Mouse (Mus musculus) spleen, postnatal 14 days (tissue): ENCODE data around the gene Dpp9.
A peak's percentile ranks its signal among the peaks of the same experiment; 100 is the strongest.

ENCODE experiments used
- DNase-seq, 2 experiments: peaks; one replicate each; pipeline ENCODE4 v3.0.0; 2021 to 2022; ENCODE audit warnings: low spot score in 2 of 2

Gene Dpp9

DNA sequence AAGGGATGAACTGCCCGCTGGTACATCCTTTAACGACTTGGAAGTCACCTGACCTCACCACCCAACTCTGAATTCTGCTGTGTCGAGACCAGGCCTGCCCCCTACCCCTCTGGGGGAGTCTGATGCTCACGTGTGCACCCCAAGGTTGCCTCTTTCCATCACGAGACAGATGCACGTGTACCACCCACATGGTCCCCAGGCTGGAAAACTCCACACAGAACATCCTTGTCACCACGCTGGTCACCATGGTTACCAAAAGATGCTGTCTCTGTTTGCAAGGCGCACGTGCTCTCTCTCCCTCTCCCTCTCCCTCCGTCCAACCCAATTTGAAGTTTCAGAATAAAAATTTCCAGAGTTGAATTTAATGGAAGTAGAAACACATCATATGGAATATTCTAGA lies 11.2 kb upstream of the Dpp9 start:
- no peak for DNase-seq

DNA sequence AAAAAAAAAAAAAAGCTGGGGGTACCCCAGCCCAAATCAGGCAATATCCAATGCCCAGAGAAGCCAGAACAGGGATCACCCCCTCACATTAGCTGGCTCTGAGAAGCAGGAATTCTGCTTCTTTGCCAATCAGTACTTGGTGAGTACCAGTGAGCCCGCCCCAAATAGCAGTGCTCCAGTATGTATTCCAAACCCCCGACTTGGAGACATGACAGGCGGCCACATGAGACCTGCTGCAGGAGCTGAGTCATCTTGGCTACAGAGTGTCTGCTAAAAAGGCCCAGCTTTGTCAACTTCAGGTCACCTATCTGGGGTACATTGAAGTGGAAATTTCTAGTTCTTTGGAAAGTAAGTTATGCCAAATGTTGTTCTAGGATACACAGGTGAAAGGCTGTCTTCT lies 7.9 kb upstream of the Dpp9 start:
- no peak for DNase-seq

DNA sequence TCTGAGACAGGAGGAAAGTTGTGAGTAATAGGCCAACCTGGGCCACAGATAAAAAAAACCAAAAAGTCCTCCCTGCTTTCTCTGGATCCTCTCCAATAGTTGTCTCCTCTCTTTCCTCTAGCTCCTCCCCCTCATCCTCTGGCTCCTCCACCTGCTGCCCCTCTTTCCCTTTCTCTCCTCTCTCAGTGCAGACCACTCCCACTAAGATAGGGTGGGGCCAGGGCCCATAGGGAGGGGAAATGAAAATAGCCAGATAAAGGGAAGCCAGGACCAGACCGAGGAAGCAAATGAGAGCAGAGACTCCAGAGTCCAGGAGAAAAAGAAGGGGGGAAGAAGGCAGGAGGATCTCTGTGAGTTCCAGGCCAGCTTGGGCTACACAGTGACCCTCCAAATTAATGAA lies 6.2 kb upstream of the Dpp9 start:
- DNase-seq: no peak

DNA sequence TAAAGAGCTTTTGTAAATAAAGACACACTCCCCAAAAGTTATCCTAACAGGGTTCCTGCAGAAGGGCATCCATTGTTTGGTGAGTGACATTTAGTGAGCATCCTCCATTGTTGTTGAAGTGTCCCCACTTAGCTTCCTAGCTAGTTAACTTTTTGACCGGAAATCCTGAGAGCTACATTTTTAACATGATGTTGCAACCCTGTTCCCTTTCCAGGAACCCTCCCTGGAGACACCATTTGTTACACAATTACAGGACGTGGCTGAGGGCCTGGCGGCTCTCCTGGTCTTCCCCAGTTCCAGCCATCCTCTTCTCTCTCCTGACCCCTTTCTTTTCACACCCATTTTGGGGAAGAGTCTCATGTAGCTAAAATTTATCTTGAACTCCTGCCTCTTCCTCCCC lies 1.1 kb upstream of the Dpp9 start:
- no peak for DNase-seq

DNA sequence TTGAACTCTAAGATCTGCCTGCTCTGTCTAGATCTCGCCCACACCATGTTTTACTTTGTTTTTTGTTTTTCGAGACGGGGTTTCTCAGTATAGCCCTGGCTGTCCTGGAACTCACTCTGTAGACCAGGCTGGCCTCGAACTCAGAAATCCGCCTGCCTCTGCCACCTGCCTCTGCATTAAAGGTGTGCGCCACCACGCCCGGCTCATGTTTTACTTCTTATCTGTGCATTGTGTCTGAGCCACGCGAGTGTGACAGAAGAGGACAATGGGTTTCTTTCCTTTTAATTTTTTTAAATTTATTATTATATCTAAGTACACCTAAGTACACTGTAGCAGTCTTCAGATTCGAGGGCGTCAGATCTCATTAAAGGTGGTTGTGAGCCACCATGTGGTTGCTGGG lies 546 bp upstream of the Dpp9 start:
- DNase-seq: no peak

DNA sequence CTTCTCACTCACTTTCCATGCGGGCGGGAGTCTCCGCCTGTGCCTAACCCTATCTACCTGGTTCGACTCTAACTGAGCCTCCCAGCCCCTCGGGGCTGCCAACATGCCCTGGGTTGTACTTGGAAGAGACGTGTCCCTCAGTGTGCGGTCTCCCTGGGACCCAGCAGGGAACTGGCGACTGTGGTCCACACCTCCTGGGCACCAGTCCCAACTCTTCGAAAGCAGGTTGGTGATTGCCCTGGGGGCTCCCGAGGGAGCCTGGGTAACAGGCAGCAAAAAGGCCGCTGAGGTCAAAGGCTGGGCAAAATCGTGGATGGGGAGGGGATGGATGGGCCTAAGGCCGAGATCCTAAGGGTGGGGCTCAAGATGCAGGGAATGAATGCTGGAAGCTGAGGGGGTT lies 1.0 kb downstream of the Dpp9 start:
- no peak for DNase-seq

DNA sequence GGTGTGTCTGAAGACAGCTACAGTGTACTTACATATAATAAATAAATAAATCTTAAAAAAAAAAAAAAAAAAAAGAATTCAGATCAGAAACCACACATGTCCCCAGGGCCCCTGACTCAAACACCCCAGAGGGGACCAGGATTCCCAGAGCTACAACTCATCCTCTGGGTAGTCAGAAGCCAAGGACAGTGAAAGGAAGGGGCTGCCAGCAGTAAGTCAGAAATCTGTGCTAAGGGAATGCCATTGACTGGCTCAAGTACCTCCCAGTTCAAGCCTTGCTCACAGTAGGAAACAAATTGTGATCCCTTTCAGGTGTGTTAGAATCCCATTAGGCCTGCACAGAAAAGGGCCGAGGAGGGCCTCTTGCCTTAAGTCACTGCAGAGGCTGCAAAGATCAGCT lies 4.5 kb downstream of the Dpp9 start:
- no peak for DNase-seq

DNA sequence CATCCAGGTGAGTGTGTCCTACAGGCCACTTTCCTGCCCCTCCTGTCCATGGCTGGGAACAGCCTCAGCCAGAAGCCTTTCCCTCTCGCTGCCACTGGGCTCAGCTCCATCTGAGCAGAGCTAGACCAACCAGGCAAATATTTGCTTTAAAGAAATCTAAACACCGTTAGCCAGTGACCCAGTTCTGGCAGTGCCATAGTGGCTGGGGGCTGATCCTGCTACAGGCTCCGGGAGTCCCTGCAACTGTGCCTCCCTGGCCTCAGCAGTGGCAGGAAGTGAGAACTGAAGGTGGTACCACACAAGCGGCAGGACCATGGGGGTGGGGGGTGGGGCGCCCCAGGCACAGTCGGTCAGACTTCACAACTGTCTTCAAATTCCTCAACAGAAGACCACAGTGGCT lies 6.0 kb downstream of the Dpp9 start:
- DNase-seq: no peak

DNA sequence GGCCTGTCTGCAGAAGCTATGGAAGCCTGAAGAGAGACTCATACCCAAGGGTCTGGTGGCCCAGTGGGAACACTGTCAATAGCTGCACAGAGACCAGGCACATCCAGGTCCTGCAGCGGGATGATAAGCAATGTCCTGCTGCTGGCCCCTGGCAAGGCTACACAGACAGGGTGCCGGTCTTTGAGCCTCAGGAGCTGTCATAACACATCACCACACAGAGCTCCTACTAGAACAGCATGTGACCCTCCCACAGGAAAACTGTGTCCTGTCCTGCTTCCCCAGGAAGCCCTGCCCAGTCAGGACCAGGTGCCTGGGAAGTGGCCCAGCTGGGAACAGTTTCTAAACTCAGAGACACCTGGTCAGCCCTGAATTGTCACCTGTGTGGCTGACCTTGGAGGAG lies 7.6 kb downstream of the Dpp9 start:
- DNase-seq: no peak

DNA sequence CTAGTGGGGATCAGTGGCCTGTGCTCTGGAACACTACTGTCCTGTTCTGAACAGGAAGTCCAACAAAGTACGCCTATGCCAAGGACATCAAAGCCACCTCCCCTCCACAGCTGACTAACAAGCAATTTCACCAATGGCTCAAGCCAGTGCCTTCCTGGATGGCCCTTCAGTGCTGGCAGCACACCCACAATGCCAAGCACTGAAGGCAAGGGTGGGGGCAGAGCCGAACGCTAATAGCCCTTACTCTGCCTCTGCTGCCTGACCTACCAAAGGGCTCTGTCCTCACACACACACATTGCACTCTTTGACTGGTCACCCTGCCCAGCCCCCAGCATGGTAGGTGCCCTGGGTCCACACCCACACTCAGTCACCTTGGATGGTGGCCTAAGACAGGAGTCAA lies 9.9 kb downstream of the Dpp9 start:
- DNase-seq: no peak

DNA sequence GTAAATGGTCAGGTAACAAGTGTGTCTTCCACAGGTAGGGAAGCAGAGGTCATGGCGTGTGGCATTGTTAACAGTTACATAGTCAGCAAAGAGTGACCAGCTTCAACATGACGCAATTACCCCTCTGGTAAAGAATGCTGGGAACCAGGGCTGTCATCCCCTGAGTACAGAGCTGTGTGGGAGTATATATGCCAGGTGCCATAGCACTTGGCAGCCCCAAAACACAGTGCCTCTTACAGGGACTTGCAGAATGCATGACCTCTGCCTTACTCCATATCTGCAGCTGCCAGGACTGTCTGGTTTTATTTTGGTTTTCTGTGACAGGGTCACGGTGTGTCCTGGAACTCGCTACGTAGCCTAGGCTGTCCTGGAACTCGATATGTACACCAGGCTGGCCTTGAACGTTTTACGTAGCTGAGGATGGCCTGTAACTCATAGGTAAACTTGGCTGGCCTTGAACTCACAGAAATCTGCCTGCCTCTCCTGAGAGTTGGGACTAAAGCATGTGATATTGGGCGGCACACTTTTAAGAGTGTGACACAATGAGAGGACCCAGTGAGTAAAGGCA lies 10.7 kb downstream of the Dpp9 start:
- DNase-seq: no peak

DNA sequence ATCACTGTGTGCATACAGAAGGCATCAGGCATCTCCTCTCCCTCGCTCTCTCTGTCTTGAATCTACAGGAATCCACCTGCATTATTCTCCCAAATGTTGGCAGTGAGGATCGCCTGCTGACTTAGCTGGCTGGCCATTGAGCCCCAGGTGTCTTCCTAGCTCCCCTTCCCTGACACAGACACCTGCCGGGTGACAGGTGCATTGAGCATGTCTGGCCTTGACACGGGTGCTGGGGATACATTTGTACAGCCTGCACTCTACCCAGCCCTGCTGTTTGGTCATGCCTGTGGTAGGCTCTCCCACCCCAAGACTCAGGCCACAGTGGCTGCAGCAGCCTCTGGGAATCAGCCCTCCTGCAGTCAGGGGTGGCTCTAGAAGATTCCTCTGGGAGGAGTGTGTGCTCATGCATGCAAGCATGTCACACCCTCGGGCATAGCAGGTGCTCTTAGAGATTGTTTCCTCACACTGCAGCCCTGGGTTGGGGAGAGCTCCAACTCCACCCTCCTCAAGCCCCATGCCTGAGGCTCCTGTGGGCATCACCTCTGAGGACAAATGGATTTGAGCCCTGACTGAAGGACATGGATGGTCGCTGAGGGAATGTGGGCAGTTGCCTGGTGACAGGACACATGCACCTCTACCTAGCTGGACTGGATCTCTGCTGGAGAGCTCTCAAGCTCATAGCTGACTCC lies 11.6 kb downstream of the Dpp9 start:
- DNase-seq: no peak

DNA sequence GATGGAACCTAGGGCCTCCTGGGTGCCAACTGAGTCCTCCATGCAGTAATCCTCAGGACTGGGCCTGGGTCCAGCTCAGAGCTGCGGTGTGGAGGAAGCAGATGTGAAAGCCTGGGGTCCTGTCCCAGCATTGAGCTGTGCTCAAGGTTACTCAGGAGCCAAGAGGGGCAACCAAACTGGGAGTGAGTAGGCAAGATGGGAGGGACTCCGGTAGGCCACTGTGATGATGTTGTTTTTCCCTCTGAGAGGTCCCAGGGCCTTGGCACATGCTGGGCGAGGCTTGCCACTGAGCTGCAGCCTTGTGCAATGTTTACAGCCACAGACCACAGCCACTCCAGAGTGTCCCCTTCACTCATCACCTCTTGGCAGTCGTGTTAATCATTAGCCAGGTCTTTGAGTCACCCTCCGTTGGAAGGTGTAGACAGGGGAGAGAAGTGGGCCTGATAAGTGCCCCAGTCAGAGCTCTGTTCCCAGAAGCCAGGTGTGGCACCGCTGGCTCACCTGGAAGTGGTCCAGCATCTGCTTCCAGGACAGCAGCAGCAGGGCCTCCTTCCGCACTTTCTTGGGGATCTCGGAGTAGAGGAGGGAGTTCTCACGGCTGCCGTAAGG lies 12.3 kb downstream of the Dpp9 start:
- DNase-seq: no peak

DNA sequence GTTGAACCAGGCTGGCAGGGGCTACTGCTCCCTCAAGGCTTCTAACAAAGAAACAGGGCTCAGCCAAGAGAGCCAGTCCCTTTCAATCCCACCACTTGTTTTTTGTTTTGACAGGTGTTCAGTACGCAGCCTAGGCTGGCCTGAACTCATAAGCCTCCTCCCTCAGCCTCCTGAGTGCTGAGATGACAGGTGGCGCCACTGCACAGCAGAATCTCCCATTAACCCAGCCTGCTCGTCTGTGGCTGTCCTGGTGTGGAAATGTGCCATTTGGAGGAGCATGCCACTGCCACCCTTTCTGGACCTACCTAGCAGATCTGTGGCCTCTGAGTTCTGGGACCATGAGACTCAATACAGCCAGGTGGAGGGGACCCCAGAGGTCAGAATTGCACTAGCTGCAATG lies 15.0 kb downstream of the Dpp9 start:
- DNase-seq: no peak

DNA sequence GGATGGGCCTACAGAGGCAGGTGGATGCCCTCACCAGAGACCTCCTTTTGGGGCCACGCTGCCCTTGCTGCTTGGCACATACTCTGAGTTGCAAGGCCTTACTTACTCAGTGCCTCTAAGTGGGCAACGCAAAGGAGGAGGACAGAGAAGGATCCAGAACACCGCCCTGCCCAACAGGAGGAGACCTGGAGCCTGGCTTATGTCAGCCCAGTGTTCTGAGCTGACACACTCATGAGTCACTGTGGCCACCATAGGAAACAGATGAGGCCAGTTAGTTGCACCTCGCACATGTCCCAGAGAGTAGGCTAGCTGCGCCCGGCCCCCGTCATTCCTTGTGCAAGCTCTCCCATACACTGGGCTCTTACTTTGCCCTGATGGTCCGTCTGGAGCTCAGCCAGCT lies 16.2 kb downstream of the Dpp9 start:
- DNase-seq: no peak

DNA sequence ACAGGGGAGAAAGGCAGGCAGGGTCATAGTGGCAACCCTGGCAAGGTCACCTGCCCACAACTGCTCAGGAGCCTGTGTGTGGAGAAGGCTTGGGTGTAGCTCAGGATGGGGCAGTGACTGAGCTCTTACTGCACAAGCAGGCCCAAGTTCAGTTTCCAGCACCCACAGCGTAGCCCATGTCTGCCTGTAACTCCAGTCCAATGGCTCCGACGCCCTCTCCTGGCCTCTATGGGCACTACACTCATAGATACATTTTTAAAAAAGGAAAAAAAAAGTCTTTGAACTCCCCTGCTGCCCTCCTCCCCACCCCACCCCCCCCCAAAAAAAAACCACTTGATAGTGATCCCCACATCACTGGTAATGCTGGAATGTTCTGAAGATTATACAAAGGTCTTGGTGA lies 17.1 kb downstream of the Dpp9 start:
- no peak for DNase-seq

DNA sequence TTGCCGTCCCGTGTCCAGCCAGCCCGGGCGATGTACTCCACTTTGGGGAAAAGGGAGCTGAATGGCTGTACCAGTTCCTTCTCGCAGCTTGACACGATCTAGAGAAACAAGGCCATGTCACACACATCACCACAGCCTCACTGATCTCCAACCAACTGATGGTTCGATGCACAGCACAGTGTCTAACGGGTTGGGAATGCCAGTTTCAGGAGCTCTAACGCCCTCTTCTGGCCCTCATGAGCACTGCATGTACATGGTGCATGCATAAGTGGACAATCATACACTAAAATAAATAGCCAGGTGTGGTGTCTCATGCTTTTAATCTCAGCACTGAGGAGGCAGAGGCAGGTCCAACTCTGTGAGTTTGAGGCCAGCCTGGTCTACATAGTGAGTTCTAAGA lies 18.1 kb downstream of the Dpp9 start:
- DNase-seq: no peak

DNA sequence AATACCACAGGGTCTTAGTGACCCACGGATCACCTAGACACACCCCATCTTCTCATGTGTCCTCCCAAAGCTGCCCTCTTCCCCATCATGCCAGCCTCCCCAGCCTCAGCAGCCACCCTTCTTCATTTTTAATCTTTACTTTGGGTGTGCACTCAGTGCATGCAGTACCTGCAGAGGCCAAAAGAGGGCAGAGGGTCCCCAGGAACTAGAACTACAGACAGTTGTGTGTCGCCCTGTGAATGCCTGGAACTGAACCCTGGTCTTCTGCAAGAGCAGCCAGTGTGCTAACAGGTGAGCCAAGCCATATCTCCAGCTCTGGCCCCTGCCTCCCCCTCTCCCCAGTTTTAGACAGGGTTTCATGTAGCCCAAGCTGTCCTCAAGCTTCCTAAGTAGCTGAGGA lies 21.8 kb downstream of the Dpp9 start:
- DNase-seq: peak in 1 of 2 experiments; percentile 17

DNA sequence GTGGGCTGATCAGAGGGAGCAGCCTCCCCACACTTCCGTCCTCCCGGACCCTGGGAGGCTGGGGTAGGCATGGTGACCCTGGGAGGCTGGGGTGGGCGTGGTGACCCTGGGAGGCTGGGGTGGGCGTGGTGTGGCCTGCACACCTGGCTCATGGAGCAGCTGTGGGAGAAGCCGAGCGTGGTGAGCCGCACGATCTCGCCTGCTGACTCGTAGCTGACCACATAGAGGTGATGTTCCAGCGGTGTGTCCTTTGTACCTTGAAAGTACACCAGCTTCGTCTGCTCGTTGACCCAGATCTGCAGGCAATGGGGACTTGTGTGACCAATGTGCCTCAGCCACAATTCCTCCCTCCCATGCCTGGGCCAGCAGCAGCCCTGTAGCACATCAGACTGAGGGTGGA lies 23.9 kb downstream of the Dpp9 start:
- DNase-seq: no peak

DNA sequence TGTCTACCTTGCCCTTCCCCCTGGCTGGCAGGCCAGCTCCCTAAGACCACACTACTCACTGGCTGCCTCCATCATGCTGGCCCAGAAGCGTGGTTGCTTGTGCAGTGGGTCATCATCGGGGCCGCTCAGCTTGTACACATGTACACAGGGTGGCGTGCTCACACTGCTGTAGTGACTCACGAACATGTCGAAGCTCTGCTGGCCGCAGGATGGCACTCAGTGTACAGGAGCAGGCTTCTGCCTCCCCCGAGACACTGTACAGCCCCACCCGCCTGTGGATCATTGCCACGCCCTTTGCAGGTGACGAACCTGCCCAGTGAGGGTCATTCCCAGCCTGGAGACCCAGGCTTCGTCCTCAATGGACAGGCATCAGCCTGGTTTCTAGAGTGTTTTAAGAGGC lies 24.3 kb downstream of the Dpp9 start:
- no peak for DNase-seq

DNA sequence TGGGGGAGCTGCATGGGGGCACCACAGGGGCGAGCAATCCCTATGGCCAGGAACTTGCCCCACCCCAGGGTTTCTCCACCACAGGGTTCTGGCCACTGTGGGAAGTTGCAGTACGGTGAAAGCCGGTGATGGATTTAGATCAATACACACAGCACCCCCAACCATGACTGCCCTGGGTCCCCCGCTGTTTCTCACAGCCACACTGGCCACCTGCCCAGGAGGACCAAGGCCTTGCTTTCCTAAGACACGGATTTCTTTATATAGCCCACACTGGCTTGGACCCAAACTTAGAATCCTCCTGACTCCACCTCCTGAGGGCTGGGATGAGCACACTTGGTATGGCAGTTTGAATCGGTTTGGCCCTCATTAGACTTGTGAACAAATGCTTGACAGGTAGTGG lies 27.4 kb downstream of the Dpp9 start:
- DNase-seq: no peak

DNA sequence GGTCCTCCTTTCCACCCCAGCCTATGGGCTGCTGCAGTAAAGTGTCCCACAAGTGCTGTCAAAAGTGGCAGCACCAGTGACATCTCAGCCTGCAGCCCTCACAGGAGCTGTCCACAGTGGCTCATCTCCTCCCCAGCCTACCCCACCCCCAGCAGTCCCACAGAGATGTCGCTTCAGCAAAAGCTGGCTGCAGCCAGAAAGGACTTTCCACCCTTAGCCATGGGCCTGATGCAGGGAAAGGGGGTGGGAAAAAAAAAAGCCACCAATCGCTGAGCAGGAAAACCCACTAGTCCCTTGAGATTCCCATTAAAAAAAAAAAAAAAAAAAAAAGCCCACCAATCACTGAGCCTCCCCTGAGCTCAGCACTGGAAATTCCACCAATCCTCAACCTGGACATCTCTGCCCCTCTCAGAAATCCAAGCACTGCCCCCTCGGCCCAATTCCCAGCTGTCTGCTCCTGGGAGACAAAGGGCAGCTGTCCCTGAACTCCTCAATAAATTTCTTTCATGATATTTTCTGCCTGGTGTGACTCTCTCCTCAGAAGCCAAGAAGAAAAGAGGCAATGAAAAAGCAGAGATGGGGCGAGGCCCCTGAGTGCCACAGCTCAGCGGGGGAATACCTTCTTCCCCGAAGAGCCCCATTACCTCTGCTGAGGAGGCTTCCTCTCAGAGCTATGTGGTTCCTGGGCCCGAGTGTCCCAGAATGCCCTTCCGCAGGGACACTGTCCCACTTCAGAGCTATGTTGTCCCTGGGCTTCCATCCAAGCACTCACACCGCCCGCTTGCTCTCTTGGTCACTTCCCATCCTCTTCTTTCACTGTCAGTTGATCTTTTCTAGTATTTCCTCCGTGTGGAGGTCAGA lies 33.2 kb downstream of the Dpp9 start:
- DNase-seq: no peak

DNA sequence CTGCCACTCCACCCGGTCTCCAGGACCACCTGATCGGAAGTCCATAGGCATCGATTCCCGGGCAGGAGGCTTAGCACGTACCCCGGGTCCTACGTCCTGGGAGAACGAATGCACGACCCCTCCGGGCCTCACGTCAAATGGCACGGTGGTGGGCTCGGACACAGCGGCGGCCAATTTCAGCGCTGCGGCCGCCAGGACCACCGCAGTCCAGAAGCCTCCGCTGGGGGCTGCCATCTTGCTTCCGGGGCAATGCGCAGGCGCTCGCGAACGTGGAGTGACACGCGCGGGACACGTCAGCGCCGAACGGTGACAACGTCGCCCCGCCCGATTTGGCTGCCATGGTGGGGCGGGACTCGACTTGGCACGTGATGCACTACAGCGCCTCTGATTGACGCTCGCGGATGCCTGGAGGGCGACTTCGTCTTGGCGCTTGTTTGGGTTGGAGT lies 35.0 kb downstream of the Dpp9 start, which contains the start of gene Mydgf:
Mydgf (minus strand) TSS at position 263 of the 446 bp plus-strand sequence.
- DNase-seq: peak; percentile 84 to 92
